Mouse (Mus musculus): ENCODE results near the gene Tcl1b1. TPM values are rescaled to one million over a fixed set of nuclear protein-coding genes. Genes with fewer than 3 reads are reported as not detected.

Gene Tcl1b1
- total RNA-seq (2023), result not detected in 4 replicates

GRCm38 (mm10) chr12:105159390-105159789 is at the start of gene Tcl1b1:
Gene Tcl1b1, plus strand, starts transcription at chr12:105159690.

GRCm38 (mm10) chr12:105145714-105146113 is 13.8 kb upstream of the Tcl1b1 start, which contains the start of gene Tcl1b2:
Gene Tcl1b2, plus strand, starts transcription at chr12:105146014.

GRCm38 (mm10) chr12:105176044-105176443 is 16.6 kb downstream of the Tcl1b1 start, which contains the start of gene Tcl1b5:
Gene Tcl1b5, plus strand, starts transcription at chr12:105176344.

GRCm38 (mm10) chr12:105190743-105191142 is 31.3 kb downstream of the Tcl1b1 start, which contains the start of gene Tcl1b3:
Gene Tcl1b3, plus strand, starts transcription at chr12:105191043.

GRCm38 (mm10) chr12:105201657-105202056 is 42.2 kb downstream of the Tcl1b1 start, which contains the start of gene Tcl1b4:
Gene Tcl1b4, plus strand, starts transcription at chr12:105201957.

Other genes starting within 250 kb of the Tcl1b1 start
- gene Syne3, start 149.9 kb upstream of the Tcl1b1 start, total RNA-seq (2023), result 34.4 to 38.7 TPM (median 34.8 TPM) in 4 replicates
- gene Glrx5, start 127.0 kb upstream of the Tcl1b1 start, total RNA-seq (2023), result 21.4 to 25.3 TPM (median 23.2 TPM) in 4 replicates
- gene Tcl1b2, start 13.7 kb upstream of the Tcl1b1 start, total RNA-seq (2023), result not detected in 4 replicates
- gene Tcl1b5, start 16.7 kb downstream of the Tcl1b1 start, total RNA-seq (2023), result not detected in 4 replicates
- gene Tcl1b3, start 31.4 kb downstream of the Tcl1b1 start, total RNA-seq (2023), result not detected in 4 replicates
- gene Tcl1b4, start 42.3 kb downstream of the Tcl1b1 start, total RNA-seq (2023), result not detected in 4 replicates
- gene Tcl1, start 63.1 kb downstream of the Tcl1b1 start, total RNA-seq (2023), result not detected in 4 replicates
- not detected in 4 replicates for gene Tunar, start 174.2 kb downstream of the Tcl1b1 start, total RNA-seq (2023)

Measured in B cell, adult 62 days (primary cell).